Mouse (Mus musculus): ENCODE measurements around the gene Lamc1. TPM values are rescaled to one million over a fixed set of nuclear protein-coding genes. Genes with fewer than 3 reads are reported as not detected.

Lamc1 gene
- polyA plus RNA-seq, 1 experiment from 2014 or later = 37.0 TPM

DNA sequence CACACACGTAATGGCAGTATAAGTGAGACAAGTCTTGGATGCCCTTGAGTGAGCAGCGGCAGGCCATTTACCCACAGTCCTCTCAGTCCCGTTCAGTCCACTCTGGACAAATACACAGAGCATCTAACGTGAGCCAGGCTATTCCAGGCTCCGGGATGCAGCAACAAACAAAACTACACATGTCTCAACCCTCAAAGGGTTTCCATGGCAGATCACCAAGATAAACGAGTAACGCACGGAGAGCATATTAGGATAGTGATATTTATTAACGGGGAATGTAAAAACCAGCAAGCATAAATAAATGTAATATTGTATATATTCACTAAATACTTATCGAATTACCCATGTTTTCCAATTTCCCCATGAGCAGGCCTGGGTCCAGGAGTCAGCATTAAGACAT lies 161.6 kb downstream of the Lamc1 start:
- Histone ChIP-seq H3K9ac (ENCODE audit: low read length) (no peak overlapping the region), H3K27me3 (ENCODE audit: control insufficient read depth, insufficient read depth, low read length) (no peaks in the 10 kb centered on the region), H3K4me3 (ENCODE audit: low read depth, low read length) (no peak overlapping the region), H3K9me3 (ENCODE audit: control insufficient read depth, low read length) (no peaks in the 10 kb centered on the region), H3K4me1 (ENCODE audit: control insufficient read depth, insufficient read depth, low read length) (no peaks in the 10 kb centered on the region; the same call in 1 of the 2 replicates), H3K4me2 (ENCODE audit: low read depth) (no peak overlapping the region), H3K36me3 (ENCODE audit: control insufficient read depth, insufficient read depth, low read length) (no peaks in the 10 kb centered on the region), H3K27ac (ENCODE audit: low read depth, low read length) (no peak overlapping the region)
- ATAC-seq (ENCODE audit: insufficient read depth, low FRiP score, low TSS enrichment) = no peak
- no peak for DNase-seq (ENCODE audit: low spot score)
- 89% methylated on average over 10 of the region's 10 CpGs for WGBS

Other genes starting within 250 kb of the Lamc1 start
- 0.78 and 0.80 TPM in 2 replicates for gene Lamc2, start 146.3 kb downstream of the Lamc1 start, polyA plus RNA-seq (2014; fragmentation: Nextera tagmentation; extraction: Ambion mirVana)
- gene Shcbp1l, start 92.4 kb upstream of the Lamc1 start, polyA plus RNA-seq (2014; fragmentation: Nextera tagmentation; extraction: Ambion mirVana) = 0.37 TPM in 1 of 2 replicates, not detected in the other
- 21.0 and 23.8 TPM in 2 replicates for gene Dhx9, start 154.9 kb upstream of the Lamc1 start, polyA plus RNA-seq (2014; fragmentation: Nextera tagmentation; extraction: Ambion mirVana)
- gene Npl, start 217.3 kb upstream of the Lamc1 start, polyA plus RNA-seq (2014; fragmentation: Nextera tagmentation; extraction: Ambion mirVana) = 14.5 and 14.6 TPM in 2 replicates